Mouse (Mus musculus): ENCODE data around the gene Gm28308.

DNA sequence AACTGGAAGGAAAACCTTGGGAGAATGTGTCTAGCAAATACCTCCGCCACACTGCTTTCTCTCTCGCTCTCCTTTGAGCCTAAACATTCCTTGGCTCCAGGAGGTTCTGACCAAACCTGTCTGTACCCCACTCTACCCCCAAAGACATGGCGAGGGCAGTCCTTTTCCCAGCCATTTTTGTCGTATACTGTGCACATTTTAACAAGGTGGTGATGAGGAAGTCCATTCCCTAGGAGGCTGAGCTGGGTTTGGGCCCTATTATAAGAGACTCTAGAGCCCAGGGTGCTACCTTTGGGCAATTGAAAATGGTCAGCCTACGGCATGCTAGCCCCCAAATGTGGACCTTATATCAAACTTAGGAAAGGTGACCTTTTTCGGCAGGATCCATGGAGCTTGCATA, 22.7 kb upstream of the Gm28308 start:
- TF ChIP-seq CTCF (IDR thresholded peaks at IDR 0.05; ENCODE audit: low read depth) (no peak), EP300 (IDR thresholded peaks at IDR 0.05; ENCODE audit: low read depth) (no peak)

Data from liver, embryonic 14.5 days (tissue).